Mouse (Mus musculus): ENCODE data around the gene Nt5c1a. TPM values are rescaled to one million over a fixed set of nuclear protein-coding genes. Genes with fewer than 3 reads are reported as not detected.
A peak's percentile ranks its signal among the peaks of the same experiment; 100 is the strongest.

Nt5c1a gene
- polyA plus RNA-seq, 1 experiment from 2014 or later = not detected

DNA sequence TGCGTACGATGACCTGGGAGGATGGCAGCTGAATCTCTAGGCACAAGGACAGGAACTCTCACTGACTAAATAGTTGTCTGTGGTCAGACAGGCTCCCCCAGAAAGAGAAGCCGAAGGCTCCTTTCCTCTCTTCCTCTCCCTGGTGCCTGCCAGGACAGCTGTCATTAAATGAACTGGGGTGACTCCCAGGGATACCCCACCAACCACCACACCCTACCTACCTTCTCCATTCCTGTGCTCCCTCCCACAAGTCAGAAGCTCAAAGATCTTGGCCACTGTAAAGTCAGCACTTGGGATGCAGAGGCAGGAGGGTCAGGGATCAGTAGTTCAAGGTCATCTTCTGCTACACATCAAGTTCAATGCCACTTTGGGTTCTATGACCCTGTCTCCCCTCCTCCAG is 31.5 kb downstream of the Nt5c1a start:
- Histone ChIP-seq H3K4me1 (ENCODE audit: control insufficient read depth, insufficient read depth, low read length) (peaks cover 16% of the 10 kb centered on the region), H3K4me2 (replicated peaks; ENCODE audit: low read depth, low read length) (peak overlapping the region; percentile 87; the same call in 1 of the 2 replicates), H3K4me3 (ENCODE audit: low read depth, low read length) (no peak overlapping the region), H3K27me3 (ENCODE audit: control insufficient read depth, insufficient read depth, low read length) (no peaks in the 10 kb centered on the region), H3K9me3 (ENCODE audit: control insufficient read depth, low read depth, low read length) (no peaks in the 10 kb centered on the region), H3K9ac (replicated peaks; ENCODE audit: low read depth, low read length) (no peak overlapping the region), H3K36me3 (ENCODE audit: control insufficient read depth, insufficient read depth, low read length) (no peaks in the 10 kb centered on the region), H3K27ac (ENCODE audit: low read length) (no peak overlapping the region)
- ATAC-seq (ENCODE audit: insufficient number of reproducible peaks, insufficient read depth, low FRiP score, low read depth) = no peak
- WGBS = 55% methylated on average over 3 of the region's 3 CpGs

GRCm38 (mm10) chr4:123233492-123234084 is 32.3 kb downstream of the Nt5c1a start, which contains the start of gene Heyl:
TSS of gene Heyl (plus strand) at chr4:123233556.
- Histone ChIP-seq H3K9ac (replicated peaks; ENCODE audit: low read depth, low read length) (peak within 1 kb of the TSS; percentile 56), H3K27ac (ENCODE audit: low read length) (no peak within 1 kb of the TSS), H3K4me3 (ENCODE audit: low read depth, low read length) (peak within 1 kb of the TSS; percentile 45), H3K36me3 (ENCODE audit: control insufficient read depth, insufficient read depth, low read length) (no peaks in the 10 kb centered on the region), H3K9me3 (ENCODE audit: control insufficient read depth, low read depth, low read length) (no peaks in the 10 kb centered on the region), H3K27me3 (ENCODE audit: control insufficient read depth, insufficient read depth, low read length) (no peaks in the 10 kb centered on the region), H3K4me1 (ENCODE audit: control insufficient read depth, insufficient read depth, low read length) (peaks cover 9% of the 10 kb centered on the region; the same call in 1 of the 2 replicates), H3K4me2 (replicated peaks; ENCODE audit: low read depth, low read length) (peak within 1 kb of the TSS; percentile 87)
- ATAC-seq (ENCODE audit: insufficient number of reproducible peaks, insufficient read depth, low FRiP score, low read depth) = peak; percentile 59
- WGBS = 2% methylated on average over 52 of the region's 52 CpGs

- peak overlapping the region; percentile 0; the same call in 1 of the 2 replicates for H3K4me3 ChIP-seq (ENCODE audit: low read depth, low read length)
- H3K36me3 ChIP-seq (ENCODE audit: control insufficient read depth, insufficient read depth, low read length) = no peaks in the 10 kb centered on the region
- H3K4me2 ChIP-seq (replicated peaks; ENCODE audit: low read depth, low read length) = peak overlapping the region; percentile 17; the same call in 1 of the 2 replicates
- WGBS = 73% methylated on average over 9 of the region's 9 CpGs
- H3K4me1 ChIP-seq (ENCODE audit: control insufficient read depth, insufficient read depth, low read length) = peaks cover 25% of the 10 kb centered on the region
- no peak overlapping the region for H3K27ac ChIP-seq (ENCODE audit: low read length)
- ATAC-seq (ENCODE audit: insufficient number of reproducible peaks, insufficient read depth, low FRiP score, low read depth) = no peak
- H3K9me3 ChIP-seq (ENCODE audit: control insufficient read depth, low read depth, low read length) = no peaks in the 10 kb centered on the region
- H3K27me3 ChIP-seq (ENCODE audit: control insufficient read depth, insufficient read depth, low read length) = no peaks in the 10 kb centered on the region
- H3K9ac ChIP-seq (replicated peaks; ENCODE audit: low read depth, low read length) = no peak overlapping the region; the same call in 1 of the 2 replicates
Observed at GRCm38 (mm10) chr4:123235835-123236430, 34.6 kb downstream of the Nt5c1a start.

GRCm38 (mm10) chr4:123236431-123237031 is 35.2 kb downstream of the Nt5c1a start:
- no peak overlapping the region for H3K4me3 ChIP-seq (ENCODE audit: low read depth, low read length)
- WGBS = 78% methylated on average over 13 of the region's 13 CpGs
- H3K27ac ChIP-seq (ENCODE audit: low read length) = peak overlapping the region; percentile 17; the same call in 1 of the 2 replicates
- no peaks in the 10 kb centered on the region for H3K27me3 ChIP-seq (ENCODE audit: control insufficient read depth, insufficient read depth, low read length)
- H3K4me1 ChIP-seq (ENCODE audit: control insufficient read depth, insufficient read depth, low read length) = peaks cover 25% of the 10 kb centered on the region
- H3K9me3 ChIP-seq (ENCODE audit: control insufficient read depth, low read depth, low read length) = no peaks in the 10 kb centered on the region
- H3K4me2 ChIP-seq (replicated peaks; ENCODE audit: low read depth, low read length) = peak overlapping the region; percentile 17
- H3K9ac ChIP-seq (replicated peaks; ENCODE audit: low read depth, low read length) = no peak overlapping the region
- H3K36me3 ChIP-seq (ENCODE audit: control insufficient read depth, insufficient read depth, low read length) = no peaks in the 10 kb centered on the region
- no peak for ATAC-seq (ENCODE audit: insufficient number of reproducible peaks, insufficient read depth, low FRiP score, low read depth)

DNA sequence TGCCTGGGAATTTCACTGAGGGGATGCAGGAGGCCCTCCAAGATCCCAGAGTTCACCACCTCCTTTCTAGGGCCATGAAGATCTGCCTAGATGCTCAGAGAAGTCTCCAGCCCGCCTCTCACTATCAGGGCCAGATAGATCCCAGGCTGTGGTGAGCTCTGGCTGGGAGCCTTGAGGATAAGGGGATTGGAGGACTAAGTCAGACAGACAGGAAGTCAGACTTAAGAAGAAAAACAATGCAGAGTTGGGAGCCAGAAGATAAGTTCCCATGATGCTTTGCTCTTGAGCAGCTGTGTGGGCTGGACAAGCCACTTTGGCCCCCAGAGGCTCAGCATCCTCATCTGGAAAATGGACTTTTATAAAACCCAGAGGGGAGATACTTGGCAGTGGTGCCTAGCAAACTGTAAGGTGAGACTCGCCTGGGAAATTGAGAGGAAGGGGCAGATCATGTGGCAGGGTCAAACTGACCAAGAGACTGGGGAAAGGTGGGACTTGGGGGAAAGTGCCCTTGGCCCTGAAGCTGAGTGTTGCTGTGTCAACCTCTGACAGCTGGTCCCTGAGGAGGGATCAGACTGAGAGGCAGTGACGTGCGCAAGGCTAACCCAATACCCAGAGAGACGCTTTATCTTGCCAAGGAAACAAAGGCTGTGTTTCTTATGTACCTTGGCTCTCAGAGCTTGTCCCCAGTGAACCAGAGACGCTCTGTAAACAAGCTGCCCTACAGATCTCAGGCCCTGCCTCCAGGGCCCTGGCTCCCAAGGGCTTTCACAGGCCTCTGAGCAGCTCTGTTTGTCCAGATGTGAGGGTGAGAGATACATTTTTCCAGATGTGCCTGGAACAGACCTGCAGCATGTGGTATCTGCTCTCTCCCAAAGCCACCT is 36.3 kb downstream of the Nt5c1a start:
- ATAC-seq (ENCODE audit: insufficient number of reproducible peaks, insufficient read depth, low FRiP score, low read depth) = no peak
- H3K4me1 ChIP-seq (ENCODE audit: control insufficient read depth, insufficient read depth, low read length) = peaks cover 25% of the 10 kb centered on the region
- H3K4me3 ChIP-seq (ENCODE audit: low read depth, low read length) = no peak overlapping the region
- H3K27ac ChIP-seq (ENCODE audit: low read length) = no peak overlapping the region; the same call in 1 of the 2 replicates
- WGBS = 66% methylated on average over 6 of the region's 6 CpGs
- H3K9ac ChIP-seq (replicated peaks; ENCODE audit: low read depth, low read length) = no peak overlapping the region
- 0 out of 2 replicates have a peak overlapping the region, but pooled peaks have one; percentile 17 for H3K4me2 ChIP-seq (replicated peaks; ENCODE audit: low read depth, low read length)
- no peaks in the 10 kb centered on the region for H3K9me3 ChIP-seq (ENCODE audit: control insufficient read depth, low read depth, low read length)
- H3K27me3 ChIP-seq (ENCODE audit: control insufficient read depth, insufficient read depth, low read length) = no peaks in the 10 kb centered on the region
- no peaks in the 10 kb centered on the region for H3K36me3 ChIP-seq (ENCODE audit: control insufficient read depth, insufficient read depth, low read length)

- Histone ChIP-seq H3K4me1 (ENCODE audit: control insufficient read depth, insufficient read depth, low read length) (peaks cover 19% of the 10 kb centered on the region), H3K9ac (replicated peaks; ENCODE audit: low read depth, low read length) (peak overlapping the region; percentile 30; the same call in 1 of the 2 replicates), H3K9me3 (ENCODE audit: control insufficient read depth, low read depth, low read length) (no peaks in the 10 kb centered on the region), H3K4me3 (ENCODE audit: low read depth, low read length) (peak overlapping the region; percentile 21), H3K4me2 (replicated peaks; ENCODE audit: low read depth, low read length) (peak overlapping the region; percentile 51), H3K27ac (ENCODE audit: low read length) (peak overlapping the region; percentile 85), H3K27me3 (ENCODE audit: control insufficient read depth, insufficient read depth, low read length) (no peaks in the 10 kb centered on the region), H3K36me3 (ENCODE audit: control insufficient read depth, insufficient read depth, low read length) (no peaks in the 10 kb centered on the region)
- ATAC-seq (ENCODE audit: insufficient number of reproducible peaks, insufficient read depth, low FRiP score, low read depth) = peak; percentile 49; the same call in 1 of the 2 replicates
- WGBS = 5% methylated on average over 58 of the region's 58 CpGs
Observed at GRCm38 (mm10) chr4:123239361-123240203, 38.3 kb downstream of the Nt5c1a start.

- Histone ChIP-seq H3K36me3 (ENCODE audit: control insufficient read depth, insufficient read depth, low read length) (no peaks in the 10 kb centered on the region), H3K4me1 (ENCODE audit: control insufficient read depth, insufficient read depth, low read length) (peaks cover 22% of the 10 kb centered on the region), H3K4me3 (ENCODE audit: low read depth, low read length) (no peak overlapping the region), H3K9me3 (ENCODE audit: control insufficient read depth, low read depth, low read length) (no peaks in the 10 kb centered on the region), H3K4me2 (replicated peaks; ENCODE audit: low read depth, low read length) (no peak overlapping the region), H3K27ac (ENCODE audit: low read length) (peak overlapping the region; percentile 23; the same call in 1 of the 2 replicates), H3K9ac (replicated peaks; ENCODE audit: low read depth, low read length) (no peak overlapping the region), H3K27me3 (ENCODE audit: control insufficient read depth, insufficient read depth, low read length) (no peaks in the 10 kb centered on the region)
- 83% methylated on average over 7 of the region's 7 CpGs for WGBS
- ATAC-seq (ENCODE audit: insufficient number of reproducible peaks, insufficient read depth, low FRiP score, low read depth) = no peak
Observed at GRCm38 (mm10) chr4:123246221-123246620, 44.9 kb downstream of the Nt5c1a start.

Data from stomach, embryonic 14.5 days (tissue).